Mouse (Mus musculus) kidney, adult 10 weeks (tissue): ENCODE results near the gene Diaph2. TPM values are rescaled to one million over a fixed set of nuclear protein-coding genes. Genes with fewer than 3 reads are reported as not detected.

Source experiments
- polyA plus RNA-seq: library from polyadenylated mRNA; stranded (reverse); fragments of 350-450 nt; fragmentation: Illumina TruSeq; extraction: RNeasy Lipid Tissue Mini Kit (QIAGEN cat#74804); gene quantifications from one replicate; pipeline ENCODE4 v1.2.3, GENCODE M21; 2014; ENCODE audit warnings: low read depth, low replicate concordance

Gene Diaph2
- 30.4 TPM for polyA plus RNA-seq

GRCm38 (mm10) chrX:129749571-129750061, at the start of gene Diaph2:
Gene Diaph2, plus strand, starts transcription at chrX:129749742.

